Mouse (Mus musculus): ENCODE measurements around the gene Dnah11.

The Dnah11 gene

DNA sequence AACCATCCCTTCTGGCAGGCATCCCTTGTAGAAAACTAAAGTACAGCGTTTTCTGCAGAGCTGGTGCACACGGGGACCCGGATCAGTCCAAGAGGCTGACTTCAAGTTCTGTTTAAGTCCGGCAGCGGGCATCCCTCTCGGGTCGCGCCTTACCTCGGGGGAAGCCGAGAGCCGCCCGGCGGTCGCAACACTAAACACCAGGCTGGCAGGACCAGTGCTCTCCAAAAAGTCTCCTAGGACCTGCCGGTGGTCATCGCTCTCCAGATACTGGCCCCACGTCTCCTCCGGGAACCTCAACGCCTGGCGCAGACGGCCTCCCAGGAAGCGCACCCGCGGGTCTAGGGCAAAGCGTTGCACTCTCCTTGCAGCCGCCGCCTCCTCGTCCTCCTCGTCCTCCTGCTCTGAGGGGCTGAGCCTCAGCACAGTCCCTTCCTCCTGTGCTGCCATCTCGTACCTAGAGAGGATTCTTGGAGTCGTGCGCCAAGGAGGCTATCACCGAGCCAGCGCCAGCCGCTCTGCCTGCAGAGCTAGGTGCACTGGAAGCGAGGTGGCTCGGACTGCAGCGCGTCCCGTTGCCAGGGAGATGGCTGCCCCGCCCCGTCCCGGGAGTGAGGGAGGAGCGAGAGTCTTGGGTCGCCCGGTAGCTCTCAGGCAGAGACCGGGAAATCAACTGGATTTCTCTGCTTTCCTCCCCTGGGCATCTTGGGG is at the start of gene Dnah11:
Gene Dnah11 (minus strand): TSS at position 658 of the 708 bp plus-strand sequence.
- DNase-seq, result peak; percentile 48

DNA sequence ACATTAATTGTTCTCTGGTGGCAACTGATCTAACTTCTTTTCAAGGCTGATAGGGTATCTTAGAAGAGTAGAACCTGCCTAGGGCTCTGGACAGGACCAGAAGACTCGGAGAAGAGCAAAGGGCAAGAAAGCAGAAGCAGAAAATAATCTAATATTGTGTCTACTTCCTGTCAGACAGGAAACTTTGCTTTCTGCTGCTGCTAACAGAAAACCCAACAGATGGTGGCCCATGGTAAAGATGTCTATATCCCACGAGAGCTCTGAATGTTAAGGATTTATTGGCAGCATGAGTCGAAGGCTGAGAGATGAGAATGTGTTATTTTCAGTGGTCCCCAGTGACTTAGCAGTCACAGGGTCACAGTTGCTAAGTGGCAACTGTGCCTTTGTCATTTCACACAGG is 22.3 kb upstream of the Dnah11 start:
- DNase-seq, result no peak

DNA sequence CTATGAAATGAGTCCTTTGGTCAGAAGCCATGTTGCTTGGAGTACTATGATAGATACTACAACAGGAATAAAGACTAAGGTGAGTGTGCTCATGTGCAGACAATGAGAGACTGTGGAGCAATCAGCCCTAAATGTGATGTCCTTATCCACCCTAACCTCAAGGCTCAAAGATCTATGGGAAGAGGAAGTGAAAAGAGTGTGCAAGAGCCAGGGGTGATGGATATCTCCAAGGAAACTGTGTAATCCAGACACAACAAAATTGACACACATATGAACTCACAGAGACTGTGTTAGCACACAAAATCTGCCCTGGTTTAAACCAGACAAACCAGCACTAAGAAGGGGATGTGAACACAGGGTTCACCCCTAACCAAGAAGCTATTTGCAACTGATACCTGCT is 21.2 kb upstream of the Dnah11 start:
- no peak for DNase-seq

DNA sequence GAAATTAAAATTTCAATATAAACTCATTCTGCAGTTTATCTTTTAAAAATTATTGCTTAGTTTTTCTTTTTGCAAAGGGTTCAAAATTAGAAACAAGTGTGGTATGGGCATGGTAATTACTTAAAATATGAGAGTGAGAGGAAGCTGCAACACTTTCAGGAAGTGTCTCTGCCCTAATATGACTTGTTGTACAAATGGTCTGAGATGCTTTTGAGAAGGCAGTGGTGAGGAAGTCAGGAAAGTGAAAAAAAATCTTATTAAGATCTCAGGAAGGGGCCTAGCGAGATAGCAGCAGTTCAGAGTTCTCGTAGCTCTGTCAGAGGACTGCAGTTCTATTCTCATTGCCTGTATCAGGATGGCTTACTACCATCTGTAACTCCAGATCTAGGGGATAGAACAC is 13.3 kb upstream of the Dnah11 start:
- DNase-seq, result no peak

DNA sequence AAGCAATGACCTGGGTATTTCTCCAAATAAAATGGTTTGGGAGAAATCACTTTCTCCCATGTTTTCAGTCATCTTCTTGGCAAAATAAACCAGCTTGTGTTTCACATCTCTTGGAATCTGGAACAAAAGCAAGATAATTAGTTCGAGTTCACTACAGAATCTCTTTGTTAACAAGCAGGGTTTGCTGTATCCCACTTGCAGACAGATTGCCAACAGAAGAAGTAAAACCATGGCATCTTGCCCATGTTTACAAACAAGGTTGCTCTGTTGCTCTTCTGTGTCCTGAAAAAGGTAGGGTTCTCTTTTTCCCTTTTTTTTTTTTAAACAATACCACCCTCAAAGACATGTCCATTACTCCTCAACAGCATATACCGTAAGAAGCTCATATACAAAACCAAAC is 2.3 kb downstream of the Dnah11 start:
- DNase-seq, result no peak

DNA sequence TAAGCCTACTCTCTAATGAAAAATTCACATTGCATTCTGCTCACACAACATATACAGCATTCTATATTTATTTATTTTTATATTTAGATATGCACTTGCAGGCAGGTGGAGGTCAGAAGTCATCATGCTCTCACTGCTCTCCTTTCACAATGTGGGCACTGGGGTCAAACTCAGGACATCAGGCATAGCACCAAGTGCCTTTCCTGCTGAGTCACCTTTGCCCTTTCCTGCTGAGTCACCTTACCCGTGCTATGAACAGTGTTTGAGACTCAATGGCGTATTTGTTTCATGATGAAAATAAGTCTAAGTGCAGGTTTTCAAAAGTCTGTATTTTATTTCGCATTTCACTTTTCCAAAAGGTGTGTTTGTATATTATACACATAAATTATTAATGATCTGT is 9.3 kb downstream of the Dnah11 start:
- DNase-seq, result no peak

DNA sequence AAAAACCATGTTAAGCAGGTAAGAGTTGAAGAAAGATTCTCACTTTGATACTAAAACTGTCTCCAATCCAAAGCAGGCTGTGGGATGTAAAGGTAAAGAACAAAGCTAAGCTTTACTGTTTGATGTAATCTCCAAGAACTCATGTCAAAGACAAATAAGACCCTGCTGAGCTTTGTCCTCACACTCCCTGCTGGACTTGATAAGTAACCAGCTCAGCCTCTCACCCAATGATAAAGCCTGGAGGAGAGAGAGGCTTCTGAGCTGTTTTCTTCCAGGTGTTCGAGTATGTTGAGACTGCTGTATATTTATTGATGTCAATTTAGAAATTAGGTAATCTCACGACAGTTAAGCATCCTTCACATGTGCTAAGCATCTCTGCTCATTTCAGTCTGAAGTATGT is 11.2 kb downstream of the Dnah11 start:
- no peak for DNase-seq

DNA sequence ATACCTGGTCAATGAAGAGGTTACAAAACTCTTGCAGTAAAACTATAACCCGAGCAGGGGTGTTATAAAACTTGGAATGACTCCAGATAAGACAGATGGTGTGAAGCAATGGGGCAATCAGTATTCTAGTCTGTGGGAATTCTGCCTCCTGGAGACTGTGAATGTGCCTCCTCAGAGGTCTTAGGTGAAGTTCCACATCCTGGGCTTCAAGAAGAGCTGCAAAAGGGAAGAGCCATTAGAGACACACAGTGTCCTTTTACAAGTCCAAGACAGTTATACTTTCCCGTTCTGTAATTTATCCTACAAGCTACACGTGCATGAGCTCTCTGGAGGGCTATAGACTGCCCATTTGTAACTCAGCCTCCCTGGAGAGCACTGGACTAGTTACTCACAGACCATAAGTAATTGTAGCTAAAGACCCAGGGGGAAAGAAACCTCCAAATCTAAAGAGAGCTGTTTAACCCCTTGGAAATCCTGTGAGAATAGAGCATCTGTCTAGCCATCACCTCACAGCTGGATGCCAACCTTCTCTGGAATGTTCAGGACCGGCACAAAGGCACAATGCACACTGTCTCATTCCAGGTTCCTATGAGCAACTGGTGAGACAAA is 11.9 kb downstream of the Dnah11 start:
- no peak for DNase-seq

DNA sequence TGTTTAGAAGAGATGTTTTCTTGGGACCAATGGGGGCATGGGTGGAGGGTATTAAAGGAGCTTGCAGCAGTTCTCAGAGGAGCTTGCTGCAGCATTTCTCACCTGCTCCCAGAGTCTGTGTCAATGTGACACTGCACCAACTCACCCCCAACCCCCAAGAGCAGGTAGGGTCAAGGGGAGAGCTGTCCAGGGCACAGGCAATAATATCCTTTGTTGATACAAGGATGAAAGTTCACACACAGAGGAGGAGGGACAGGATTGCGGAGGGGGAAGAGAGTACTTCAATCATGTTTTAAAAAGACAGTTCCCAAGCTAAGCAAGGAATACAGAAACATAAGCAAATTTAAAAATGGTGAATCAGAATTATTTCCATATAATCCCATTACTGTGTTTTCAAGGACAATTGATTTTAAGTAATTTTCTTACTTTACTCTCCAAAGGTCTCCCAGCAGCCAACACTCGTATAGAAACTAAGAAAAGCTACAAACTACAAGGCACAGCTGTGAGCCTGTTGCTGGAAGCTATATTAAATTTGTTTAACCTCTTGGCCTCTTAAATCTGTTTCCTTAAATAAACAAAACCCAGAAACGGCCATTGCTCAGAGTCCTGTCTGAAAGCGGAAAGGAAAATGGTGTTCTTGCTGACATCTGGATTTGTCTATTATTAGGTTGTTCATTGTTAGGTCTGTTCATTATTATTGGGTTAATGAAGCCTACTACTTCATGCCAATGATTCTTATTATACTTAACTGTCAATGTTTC is 12.5 kb downstream of the Dnah11 start:
- no peak for DNase-seq

DNA sequence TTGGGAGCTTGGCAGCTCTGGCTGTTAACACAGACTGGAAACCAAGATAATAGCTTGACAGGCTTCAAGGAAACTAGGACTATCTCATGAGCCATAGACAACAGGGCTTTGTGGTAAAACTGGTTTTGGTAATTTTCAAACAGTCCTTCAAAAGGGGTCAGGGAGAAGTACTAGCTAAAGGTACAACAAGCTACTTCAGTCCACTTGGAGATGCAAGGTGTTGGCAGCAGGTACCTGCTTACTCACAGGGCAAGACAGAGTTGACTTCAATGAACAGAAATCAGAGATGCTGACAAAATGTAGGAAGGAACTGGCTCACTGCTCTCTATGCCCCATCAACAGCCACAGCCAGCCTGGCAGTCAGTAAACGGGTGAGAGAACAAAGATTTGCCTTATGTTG is 14.1 kb downstream of the Dnah11 start:
- DNase-seq, result no peak

DNA sequence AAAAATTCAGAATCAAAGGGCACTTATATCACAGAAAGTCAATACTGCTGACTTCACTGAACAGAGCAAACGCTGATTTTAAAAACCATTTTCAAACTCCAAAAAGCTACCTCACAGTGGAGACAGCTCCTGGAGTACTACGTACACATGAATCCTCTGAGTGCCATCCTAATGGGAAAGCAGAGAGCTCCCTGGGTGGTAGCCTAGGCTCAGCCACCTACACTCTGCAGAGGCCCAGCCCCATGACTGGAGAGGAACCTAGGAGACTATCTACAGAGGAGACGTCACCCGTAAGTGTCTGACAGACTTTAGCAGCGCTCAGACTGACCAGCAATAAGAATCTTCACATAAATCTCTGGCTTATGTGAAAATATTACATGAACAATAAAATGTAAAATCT is 21.1 kb downstream of the Dnah11 start:
- DNase-seq, result no peak

DNA sequence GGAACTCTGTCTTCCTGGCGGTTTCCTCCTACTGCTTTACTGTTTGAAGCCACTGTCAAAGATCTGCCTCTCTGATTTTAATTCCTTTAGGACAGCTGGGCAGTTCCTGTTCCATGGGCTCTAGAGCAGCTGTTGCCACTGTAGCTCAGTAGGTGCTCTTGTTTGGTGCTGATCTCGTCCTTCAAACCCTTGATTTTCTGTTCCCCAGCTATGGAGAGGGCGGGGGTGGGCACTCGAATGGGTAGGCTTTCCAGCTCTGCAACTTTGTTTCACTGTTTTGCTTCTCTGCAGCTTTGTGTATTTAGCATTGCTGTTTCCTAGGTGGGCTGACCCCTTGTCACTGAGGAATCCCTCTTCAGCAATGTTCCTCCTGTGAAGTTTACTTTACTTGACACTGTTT is 34.1 kb downstream of the Dnah11 start:
- no peak for DNase-seq

DNA sequence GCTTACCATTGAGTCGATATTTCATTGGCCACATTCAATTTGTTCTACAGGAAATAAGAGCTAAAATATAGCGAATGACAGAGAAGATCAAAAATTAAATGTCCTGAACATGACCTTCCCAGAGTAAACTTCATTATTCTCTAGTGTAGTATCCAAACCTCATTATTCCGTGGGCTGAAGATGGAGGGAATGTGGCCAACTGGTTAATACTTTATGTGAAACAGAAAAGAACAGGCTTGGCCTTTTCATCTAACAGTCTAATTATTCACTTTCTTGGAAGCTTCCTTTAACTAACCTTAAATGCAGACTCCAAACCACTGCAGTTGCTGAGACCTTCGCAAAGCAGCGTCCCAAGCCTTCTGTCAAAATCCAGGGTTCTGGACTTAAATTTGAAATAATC is 41.9 kb downstream of the Dnah11 start:
- no peak for DNase-seq

DNA sequence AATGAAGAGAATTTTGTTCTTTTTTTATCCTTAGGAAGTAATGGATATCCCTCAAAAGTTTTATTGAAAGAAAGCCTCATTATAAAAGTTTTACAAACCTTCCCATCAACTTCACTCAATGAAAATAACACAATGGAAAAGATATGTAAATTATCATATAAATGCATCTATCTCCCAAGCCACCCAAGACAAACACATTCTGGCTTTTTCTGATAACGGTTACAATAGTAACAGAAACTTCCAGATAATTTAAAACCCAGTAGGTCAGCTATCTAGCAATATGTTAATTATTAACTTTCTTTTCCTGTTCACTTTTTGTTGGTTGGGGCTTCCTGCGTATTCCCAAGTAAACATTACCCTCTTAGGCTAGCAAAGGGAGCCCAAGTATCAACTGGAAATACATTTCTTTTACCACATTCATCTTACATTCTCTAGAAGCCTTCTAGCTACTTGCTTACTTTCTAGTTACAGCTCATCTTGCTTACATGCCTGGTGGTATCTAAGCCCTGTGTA is 51.3 kb downstream of the Dnah11 start:
- DNase-seq, result no peak

DNA sequence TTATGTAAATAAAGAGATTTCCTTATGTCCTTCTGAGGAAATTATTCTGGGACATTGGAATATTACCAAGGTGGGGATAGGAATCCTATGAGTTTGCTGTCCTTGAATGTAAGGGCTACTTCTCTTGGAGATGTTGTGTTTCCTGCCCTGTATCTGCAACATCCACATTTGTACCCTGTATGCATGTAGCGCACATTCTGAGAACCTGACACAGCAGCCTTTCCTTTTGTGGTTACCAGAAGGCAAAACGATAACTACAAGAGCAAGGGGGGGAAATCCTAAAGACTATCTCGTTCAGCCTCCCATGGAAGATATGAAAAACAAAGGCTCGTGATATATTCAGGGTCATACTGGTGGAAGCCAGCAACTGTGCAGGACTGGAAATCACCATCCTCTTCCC is 70.7 kb downstream of the Dnah11 start:
- DNase-seq, result no peak

DNA sequence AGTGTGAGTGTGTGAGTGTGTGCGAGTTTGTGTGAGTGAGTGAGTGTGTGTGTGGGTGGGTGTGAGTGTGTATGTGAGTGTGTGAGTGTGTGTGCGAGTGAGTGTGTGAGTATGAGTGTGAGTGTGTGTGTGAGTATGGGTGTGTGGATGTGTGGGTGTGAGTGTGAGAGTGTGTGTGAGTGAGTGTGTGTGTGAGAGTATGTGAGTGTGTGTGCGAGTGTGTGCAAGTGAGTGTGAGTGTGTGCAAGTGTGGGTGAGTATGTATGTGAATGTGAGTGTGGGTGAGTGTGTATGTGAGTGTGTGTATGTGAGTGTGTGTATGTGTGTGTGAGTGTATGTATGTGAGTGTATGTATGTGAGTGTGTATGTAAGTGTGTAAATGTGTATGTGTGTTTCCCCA is 79.2 kb downstream of the Dnah11 start:
- no peak for DNase-seq

DNA sequence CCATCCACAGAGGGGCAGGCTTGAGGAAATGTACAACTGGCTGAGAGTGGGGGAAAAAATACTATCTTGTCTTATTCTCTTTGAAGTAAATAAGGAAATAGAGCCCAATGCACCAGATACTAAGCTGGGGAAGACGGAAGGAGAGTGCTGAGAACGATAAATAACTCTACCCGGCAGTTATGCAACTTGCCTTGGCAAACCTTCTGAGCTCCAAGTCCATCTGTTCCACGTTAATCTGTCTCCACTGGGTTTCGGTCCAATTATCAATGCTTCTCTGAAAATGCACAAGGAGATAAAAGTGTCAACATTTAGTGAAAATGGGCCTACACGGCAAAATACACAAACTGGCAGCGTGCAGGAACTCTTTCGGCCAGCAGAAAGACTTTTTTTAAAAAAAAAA is 86.2 kb downstream of the Dnah11 start:
- DNase-seq, result peak; percentile 23

DNA sequence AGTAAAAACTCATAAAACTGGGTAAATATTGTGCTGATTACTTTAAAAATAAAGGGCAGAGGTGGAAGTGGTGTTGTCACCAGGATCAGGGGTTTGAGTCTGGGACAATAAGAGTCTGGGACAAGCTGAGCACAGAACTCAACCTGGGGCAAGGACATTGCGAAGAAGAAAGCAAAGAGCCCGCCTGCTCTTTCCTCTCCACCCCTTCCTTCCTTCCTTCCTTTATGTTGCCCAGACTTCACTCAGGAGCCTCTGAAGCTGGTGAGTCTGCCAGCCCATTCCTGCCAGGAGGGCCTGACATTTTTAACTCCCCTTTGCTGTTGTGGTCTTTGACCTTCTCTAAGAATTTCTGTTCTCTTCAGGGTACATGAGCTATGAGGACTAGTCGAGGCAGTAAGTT is 86.9 kb downstream of the Dnah11 start:
- no peak for DNase-seq

DNA sequence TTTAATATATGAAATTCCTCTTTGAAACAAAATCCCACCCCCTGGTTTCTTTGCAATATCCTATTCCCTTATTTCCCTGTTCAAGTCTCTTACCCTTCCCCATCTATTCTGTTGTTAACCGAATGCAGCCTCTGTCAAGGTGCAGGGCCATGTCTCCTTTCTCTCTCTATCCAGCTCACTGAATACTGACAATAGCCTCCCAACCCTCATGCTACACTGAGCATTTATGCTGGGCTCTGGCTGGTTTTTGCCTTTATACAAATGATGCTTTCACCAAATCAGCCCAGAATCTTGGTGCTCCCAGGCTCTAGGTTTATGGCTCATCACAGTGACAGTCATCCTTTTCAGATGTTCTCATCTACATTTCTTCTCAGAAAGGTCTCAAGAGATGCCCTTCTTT is 91.1 kb downstream of the Dnah11 start:
- DNase-seq, result no peak

DNA sequence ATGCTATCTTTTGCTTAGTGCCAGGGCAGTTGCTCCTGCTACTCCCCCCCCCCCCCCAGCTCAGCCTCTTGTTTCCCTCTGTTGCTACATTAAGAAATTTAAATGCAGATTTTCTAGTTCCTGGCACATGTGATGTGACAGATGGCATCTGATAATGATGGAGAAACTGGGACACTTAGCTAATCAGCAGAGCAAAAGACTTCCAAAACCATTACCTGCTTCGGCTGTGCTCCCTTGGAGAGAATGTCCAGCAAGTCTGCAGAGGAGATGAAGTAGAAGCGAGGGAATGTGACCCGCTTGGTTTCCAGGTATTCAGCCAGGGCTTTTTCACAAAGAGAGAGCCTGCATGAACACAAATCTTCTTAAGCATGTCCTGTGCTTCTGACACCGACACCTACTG is 94.3 kb downstream of the Dnah11 start:
- no peak for DNase-seq

DNA sequence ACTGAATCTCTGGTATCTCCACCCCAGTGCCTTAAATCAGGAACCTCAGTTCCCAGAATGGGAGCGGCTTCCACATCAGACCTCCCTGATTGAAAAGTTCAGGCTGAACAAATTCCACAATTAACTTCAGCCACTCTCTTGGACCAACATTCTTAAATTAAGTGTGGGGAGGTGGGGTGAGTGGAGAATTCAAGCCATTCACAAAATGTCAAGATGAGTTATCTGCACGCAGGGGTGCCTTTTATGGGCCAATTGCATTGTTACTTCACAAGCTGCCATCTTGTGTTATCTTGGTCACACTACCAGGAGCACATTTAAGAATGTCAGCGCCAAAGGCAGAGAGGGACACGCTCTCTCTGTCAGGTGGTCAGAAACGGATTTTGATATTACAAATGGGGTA is 99.1 kb downstream of the Dnah11 start:
- DNase-seq, result no peak

DNA sequence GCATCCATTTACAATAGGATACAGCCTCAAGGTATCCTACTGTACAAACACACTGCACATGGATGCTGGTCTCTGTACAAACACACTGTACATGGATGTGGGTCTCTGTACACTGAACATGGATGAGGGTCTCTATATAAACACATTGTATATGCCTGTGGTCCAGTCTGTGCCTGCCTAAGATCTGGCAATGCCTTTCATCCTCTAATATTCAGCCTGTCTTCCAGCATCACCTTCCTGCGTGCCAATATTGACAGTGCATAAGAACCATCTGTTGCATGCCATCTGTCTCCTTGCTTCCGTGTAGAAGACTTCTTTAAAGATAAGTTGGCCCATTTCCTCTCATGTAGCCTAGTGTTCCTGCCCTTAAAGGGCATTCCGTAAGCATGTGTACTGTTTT is 100.6 kb downstream of the Dnah11 start:
- DNase-seq, result no peak

DNA sequence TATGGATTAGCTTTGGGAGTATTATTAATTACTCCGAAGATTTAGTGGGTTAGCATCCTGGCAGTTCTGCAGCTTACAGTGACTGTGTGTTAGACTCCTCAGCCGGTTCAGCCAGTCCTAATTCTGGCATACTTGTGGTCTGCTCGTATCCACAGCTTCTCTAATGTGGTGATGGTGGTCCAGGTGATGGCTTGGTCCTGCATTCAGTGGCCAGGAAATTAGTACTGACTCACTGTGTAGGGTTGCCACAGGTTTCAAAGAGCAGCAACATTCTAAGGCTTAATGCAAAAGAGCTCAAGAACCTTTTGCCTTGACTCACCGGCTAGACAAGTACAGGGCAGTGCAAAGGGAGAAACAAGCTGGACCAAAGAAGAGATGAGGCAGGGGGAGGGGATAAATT is 103.9 kb downstream of the Dnah11 start:
- no peak for DNase-seq

DNA sequence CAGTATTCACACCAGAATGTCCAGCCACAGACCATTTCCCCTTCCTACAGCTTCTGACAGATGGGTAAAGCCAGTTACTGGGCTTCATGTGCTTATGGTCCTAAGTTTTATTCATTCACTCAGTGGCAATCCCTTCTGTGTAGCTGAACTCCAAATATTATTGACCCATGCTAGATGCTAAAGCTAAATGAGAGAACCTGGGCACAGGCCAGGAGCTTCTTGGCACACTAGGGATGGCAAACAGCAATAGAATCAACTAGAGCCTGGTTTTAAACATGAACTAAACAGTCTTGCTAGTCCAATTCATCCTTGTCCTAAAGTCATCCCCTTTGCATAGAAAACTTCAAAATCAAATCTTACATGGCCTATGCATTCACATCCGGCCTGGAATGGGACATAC is 113.6 kb downstream of the Dnah11 start:
- DNase-seq, result no peak
